Mouse (Mus musculus) activated CD4-positive, CD25-positive, alpha-beta regulatory T cell, adult 4 months (primary cell): Measurements from ENCODE around the gene Tubb2b. TPM values are rescaled to one million over a fixed set of nuclear protein-coding genes. Genes with fewer than 3 reads are reported as not detected.
A peak's percentile ranks its signal among the peaks of the same experiment; 100 is the strongest.
"Not testable (repeated sequence)": the region's sequence is repeated elsewhere in the genome, so short reads cannot be mapped to it uniquely, and the experiment has no call there.

Experiments used
- ATAC-seq: one replicate; pipeline ENCODE4 v1.8.0; 2017
- polyA plus RNA-seq, 2 experiments: library from polyadenylated mRNA; unstranded; fragments of 100-300 nt; shearing (Covaris generic); gene quantifications; one replicate each; pipeline ENCODE4 v1.2.1; 2017

Tubb2b gene
- polyA plus RNA-seq, 2 experiments from 2014 or later, result 0.69 to 1.0 TPM

GRCm38 (mm10) chr13:34105364-34105763 is 24.9 kb downstream of the Tubb2b start:
- ATAC-seq, result no peak

GRCm38 (mm10) chr13:34101908-34102307 is 28.4 kb downstream of the Tubb2b start:
- no peak for ATAC-seq

- no peak for ATAC-seq
These were observed 29.0 kb downstream of the Tubb2b start for GRCm38 (mm10) chr13:34101247-34101646.

GRCm38 (mm10) chr13:34100733-34101132 is 29.5 kb downstream of the Tubb2b start:
- no peak for ATAC-seq

- no peak for ATAC-seq
These were observed 33.2 kb downstream of the Tubb2b start for GRCm38 (mm10) chr13:34097086-34097485.

- no peak for ATAC-seq
These were observed 33.8 kb downstream of the Tubb2b start for GRCm38 (mm10) chr13:34096455-34096854.

- ATAC-seq, result peak; percentile 94
These were observed 34.5 kb downstream of the Tubb2b start for GRCm38 (mm10) chr13:34095542-34096435.

- ATAC-seq, result peak; percentile 17
These were observed 40.9 kb downstream of the Tubb2b start for GRCm38 (mm10) chr13:34089358-34089757.

- peak; percentile 78 for ATAC-seq
These were observed 41.4 kb downstream of the Tubb2b start for GRCm38 (mm10) chr13:34088871-34089288.

- ATAC-seq, result not testable (repeated sequence)
These were observed 42.0 kb downstream of the Tubb2b start for GRCm38 (mm10) chr13:34088201-34088649.

- no peak for ATAC-seq
These were observed 43.0 kb downstream of the Tubb2b start for GRCm38 (mm10) chr13:34087052-34087812.

- no peak for ATAC-seq
These were observed 46.1 kb downstream of the Tubb2b start for GRCm38 (mm10) chr13:34084026-34084750.

- no peak for ATAC-seq
These were observed 48.3 kb downstream of the Tubb2b start for GRCm38 (mm10) chr13:34081926-34082325.

- no peak for ATAC-seq
These were observed 50.5 kb downstream of the Tubb2b start for GRCm38 (mm10) chr13:34079801-34080200.

GRCm38 (mm10) chr13:34078500-34079280 is 51.6 kb downstream of the Tubb2b start:
- peak; percentile 7 for ATAC-seq

GRCm38 (mm10) chr13:34077492-34078271 is 52.6 kb downstream of the Tubb2b start, which contains the start of gene Tubb2a:
Gene Tubb2a, minus strand, starts transcription at chr13:34078007.
- ATAC-seq, result peak; percentile 91

Other genes starting within 250 kb of the Tubb2b start
- not detected for gene Serpinb6c, start 224.8 kb downstream of the Tubb2b start, polyA plus RNA-seq
- 10 to 100 TPM in 1 of 2 experiments, 1 to 10 TPM in 1; 9.0 to 15.4 TPM for gene Nqo2, start 165.8 kb downstream of the Tubb2b start, polyA plus RNA-seq
- 10 to 100 TPM; 11.9 to 15.7 TPM for gene Ripk1, start 128.1 kb downstream of the Tubb2b start, polyA plus RNA-seq
- 10 to 100 TPM; 36.4 to 41.2 TPM for gene Serpinb6a, start 127.7 kb downstream of the Tubb2b start, polyA plus RNA-seq
- 10 to 100 TPM; 20.0 to 25.5 TPM for gene Bphl, start 92.9 kb downstream of the Tubb2b start, polyA plus RNA-seq
- gene Tubb2a, start 52.5 kb downstream of the Tubb2b start, polyA plus RNA-seq, result 1 to 10 TPM; 4.7 to 5.4 TPM
- 10 to 100 TPM; 51.0 to 57.8 TPM for gene Psmg4, start 32.5 kb upstream of the Tubb2b start, polyA plus RNA-seq
- under 1 TPM; 0.17 to 0.23 TPM for gene Slc22a23, start 214.7 kb upstream of the Tubb2b start, polyA plus RNA-seq